Mouse (Mus musculus) layer of hippocampus, postnatal 14 days (tissue): ENCODE measurements at regions not wholly inside any gene's neighbourhood (a gene's known extent, or its start where the extent isn't known, plus 50 kb on each side); places are given as distances from the start of the nearest gene placed in this dataset.

Experiments used
- DNase-seq, 2 experiments: peaks; one replicate each; pipeline ENCODE4 v3.0.0; 2021 to 2022; ENCODE audit warnings: low spot score in 2 of 2, mixed read lengths in 1 of 2

GRCm38 (mm10) chr5:126148908-126149307 lies 617.3 kb downstream of the Tmem132b start:
- DNase-seq, result no peak

- DNase-seq, result no peak
Observed at GRCm38 (mm10) chr5:126155216-126155880, 623.8 kb downstream of the Tmem132b start.

GRCm38 (mm10) chr5:126186111-126186510 lies 654.5 kb downstream of the Tmem132b start:
- no peak for DNase-seq

- DNase-seq, result no peak
Observed at GRCm38 (mm10) chr5:126199876-126200275, 668.3 kb downstream of the Tmem132b start.

- DNase-seq, result no peak
Observed at GRCm38 (mm10) chr5:126201535-126201934, 670.0 kb downstream of the Tmem132b start.

GRCm38 (mm10) chr5:126201996-126202395 lies 670.4 kb downstream of the Tmem132b start:
- DNase-seq, result no peak

GRCm38 (mm10) chr5:126217016-126217415 lies 685.4 kb downstream of the Tmem132b start:
- DNase-seq, result peak; percentile 16 to 26

- no peak for DNase-seq
Observed at GRCm38 (mm10) chr5:126217746-126218145, 686.2 kb downstream of the Tmem132b start.

- no peak for DNase-seq
Observed at GRCm38 (mm10) chr5:126223696-126224095, 692.1 kb downstream of the Tmem132b start.

- no peak for DNase-seq
Observed at GRCm38 (mm10) chr5:126230768-126231167, 699.2 kb downstream of the Tmem132b start.

- DNase-seq, result peak; percentile 57 to 82
Observed at GRCm38 (mm10) chr5:126238071-126238470, 706.5 kb downstream of the Tmem132b start.

GRCm38 (mm10) chr5:126245776-126246175 lies 714.2 kb downstream of the Tmem132b start:
- DNase-seq, result no peak

GRCm38 (mm10) chr5:126250331-126250730 lies 718.8 kb downstream of the Tmem132b start:
- DNase-seq, result no peak

GRCm38 (mm10) chr5:126254661-126255060 lies 723.1 kb downstream of the Tmem132b start:
- no peak for DNase-seq

GRCm38 (mm10) chr5:126257860-126258259 lies 726.3 kb downstream of the Tmem132b start:
- no peak for DNase-seq

GRCm38 (mm10) chr5:126266471-126266870 lies 734.9 kb downstream of the Tmem132b start:
- DNase-seq, result no peak

- no peak for DNase-seq
Observed at GRCm38 (mm10) chr5:126266929-126267609, 735.5 kb downstream of the Tmem132b start.

- DNase-seq, result peak; percentile 22 to 81
Observed at GRCm38 (mm10) chr5:126268592-126268991, 737.0 kb downstream of the Tmem132b start.

- peak in 1 of 2 experiments; percentile 51 for DNase-seq
Observed at GRCm38 (mm10) chr5:126274316-126274715, 742.7 kb downstream of the Tmem132b start.

- no peak for DNase-seq
Observed at GRCm38 (mm10) chr5:126281057-126281728, 749.6 kb downstream of the Tmem132b start.

GRCm38 (mm10) chr5:126281782-126282181 lies 750.2 kb downstream of the Tmem132b start:
- DNase-seq, result no peak

- no peak for DNase-seq
Observed at GRCm38 (mm10) chr5:126324847-126325246, 793.3 kb downstream of the Tmem132b start.
